Mouse (Mus musculus) MEL (cell line): ENCODE data around the gene Sdc3. TPM values are rescaled to one million over a fixed set of nuclear protein-coding genes. Genes with fewer than 3 reads are reported as not detected.

Experiments
- DNase-seq: peaks from one replicate; pipeline ENCODE4 v3.0.0; 2011; ENCODE audit warnings: low read depth, low spot score
- H3K27ac ChIP-seq: 2 replicates; pipeline ENCODE4 v1.5.1; 2012; ENCODE audit warnings: low read depth, mild to moderate bottlenecking, control low read depth, low read length, moderate library complexity; ENCODE audit not compliant: control insufficient read depth
- H3K27me3 ChIP-seq, 2 experiments: fragments of 150-350 bp in 1 of 2; sonication (generic) in 1 of 2; 2 replicates each; pipeline ENCODE4 v1.6.1; 2012; ENCODE audit warnings: low read length in 2 of 2, mild to moderate bottlenecking in 2 of 2, improper control_type of control experiment in 1 of 2, moderate library complexity in 1 of 2; ENCODE audit not compliant: insufficient read depth in 2 of 2, control insufficient read depth in 1 of 2
- H3K36me3 ChIP-seq, 2 experiments: 2 replicates each; pipeline ENCODE4 v1.6.1; 2012 to 2014; ENCODE audit warnings: low read length in 2 of 2, improper control_type of control experiment in 1 of 2, inconsistent platforms in 1 of 2, mild to moderate bottlenecking in 1 of 2; ENCODE audit not compliant: insufficient read depth in 2 of 2, control insufficient read depth in 1 of 2
- H3K4me1 ChIP-seq, 2 experiments: fragments of 150-350 bp in 1 of 2; sonication (generic) in 1 of 2; 2 replicates each; pipeline ENCODE4 v1.6.1; 2012; ENCODE audit warnings: low read length in 2 of 2, improper control_type of control experiment in 1 of 2, mild to moderate bottlenecking in 1 of 2; ENCODE audit not compliant: insufficient read depth in 2 of 2, control insufficient read depth in 1 of 2
- H3K4me3 ChIP-seq, 2 experiments: fragments of 150-350 bp in 1 of 2; sonication (generic) in 1 of 2; 2 replicates each; pipeline ENCODE4 v1.5.1; 2012; ENCODE audit warnings: low read depth in 2 of 2, low read length in 2 of 2, mild to moderate bottlenecking in 2 of 2, moderate library complexity in 2 of 2, control low read depth in 1 of 2, improper control_type of control experiment in 1 of 2; ENCODE audit not compliant: control insufficient read depth in 1 of 2, insufficient read depth in 1 of 2
- H3K79me2 ChIP-seq: 2 replicates; pipeline ENCODE4 v1.6.1; 2012; ENCODE audit warnings: mild to moderate bottlenecking, low read length, moderate library complexity; ENCODE audit not compliant: control insufficient read depth, poor library complexity, insufficient read depth
- H3K9ac ChIP-seq: 2 replicates; pipeline ENCODE4 v1.6.1; 2012; ENCODE audit warnings: low read depth, mild to moderate bottlenecking, control low read depth, low read length, moderate library complexity; ENCODE audit not compliant: control insufficient read depth, poor library complexity, severe bottlenecking
- H3K9me3 ChIP-seq: fragments of 150-350 bp; sonication (generic); replicated peaks from 2 replicates; pipeline ENCODE4 v1.6.1; 2012; ENCODE audit warnings: mild to moderate bottlenecking, low read length, improper control_type of control experiment, moderate library complexity; ENCODE audit not compliant: insufficient read depth
- BHLHE40 ChIP-seq: IDR thresholded peaks from 2 replicates; pipeline ENCODE4 v1.6.1; 2012; ENCODE audit warnings: low read depth, mild to moderate bottlenecking, inconsistent platforms, low read length, improper control_type of control experiment, borderline replicate concordance
- CHD1 ChIP-seq: IDR thresholded peaks from 2 replicates; pipeline ENCODE4 v1.6.1; 2012; ENCODE audit warnings: low read depth, mild to moderate bottlenecking, inconsistent platforms, low read length, improper control_type of control experiment
- CHD2 ChIP-seq: IDR thresholded peaks from 2 replicates; pipeline ENCODE4 v1.6.1; 2011; ENCODE audit warnings: low read length, improper control_type of control experiment
- ELF1 ChIP-seq: IDR thresholded peaks from 2 replicates; pipeline ENCODE4 v1.6.1; 2014; ENCODE audit warnings: low read depth, mild to moderate bottlenecking, inconsistent platforms, low read length, improper control_type of control experiment, moderate library complexity
- EP300 ChIP-seq, 2 experiments: IDR thresholded peaks; 2 replicates each; pipeline ENCODE4 v1.6.1; 2011; ENCODE audit warnings: improper control_type of control experiment in 2 of 2, low read length in 2 of 2, low read depth in 1 of 2, mild to moderate bottlenecking in 1 of 2
- ETS1 ChIP-seq: IDR thresholded peaks from 2 replicates; pipeline ENCODE4 v1.6.1; 2012; ENCODE audit warnings: low read depth, mild to moderate bottlenecking, inconsistent platforms, low read length, improper control_type of control experiment, moderate library complexity
- GABPA ChIP-seq: IDR thresholded peaks from 2 replicates; pipeline ENCODE4 v1.6.1; 2012; ENCODE audit warnings: low read depth, mild to moderate bottlenecking, inconsistent platforms, low read length, improper control_type of control experiment, moderate library complexity
- GATA1 ChIP-seq: IDR thresholded peaks from 2 replicates; pipeline ENCODE4 v1.6.1; 2011; ENCODE audit warnings: low read depth, low read length, improper control_type of control experiment
- JUND ChIP-seq: IDR thresholded peaks from 2 replicates; pipeline ENCODE4 v1.6.1; 2011; ENCODE audit warnings: low read depth, mild to moderate bottlenecking, improper control_type of control experiment, low read length
- KAT2A ChIP-seq: conservative IDR thresholded peaks from 2 replicates; pipeline ENCODE4 v1.6.1; 2012; ENCODE audit warnings: low read depth, low read length, improper control_type of control experiment, inconsistent platforms
- MAFK ChIP-seq: IDR thresholded peaks from 2 replicates; pipeline ENCODE4 v1.6.1; 2011; ENCODE audit warnings: low read depth, mild to moderate bottlenecking, low read length, improper control_type of control experiment, borderline replicate concordance
- MAX ChIP-seq: IDR thresholded peaks from 2 replicates; pipeline ENCODE4 v1.6.1; 2011; ENCODE audit warnings: low read length, improper control_type of control experiment
- MEF2A ChIP-seq: IDR thresholded peaks from 2 replicates; pipeline ENCODE4 v1.6.1; 2014; ENCODE audit warnings: low read depth, mild to moderate bottlenecking, inconsistent platforms, low read length, improper control_type of control experiment; ENCODE audit not compliant: poor library complexity, insufficient replicate concordance, severe bottlenecking; ENCODE audit errors: extremely low read depth
- MXI1 ChIP-seq: IDR thresholded peaks from 2 replicates; pipeline ENCODE4 v1.6.1; 2011; ENCODE audit warnings: mild to moderate bottlenecking, low read depth, low read length, improper control_type of control experiment
- MYC ChIP-seq: IDR thresholded peaks from 2 replicates; pipeline ENCODE4 v1.6.1; 2011; ENCODE audit warnings: low read depth, mild to moderate bottlenecking, low read length, improper control_type of control experiment, moderate library complexity
- NRF1 ChIP-seq: IDR thresholded peaks from 2 replicates; pipeline ENCODE4 v1.6.1; 2014; ENCODE audit warnings: low read depth, mild to moderate bottlenecking, inconsistent platforms, low read length, improper control_type of control experiment, moderate library complexity; ENCODE audit not compliant: poor library complexity, insufficient read depth, severe bottlenecking
- POLR2A ChIP-seq, 2 experiments: IDR thresholded peaks; 2 replicates each; pipeline ENCODE4 v1.6.1; 2011 to 2012; ENCODE audit warnings: low read length in 2 of 2, mild to moderate bottlenecking in 2 of 2, control low read depth in 1 of 2, improper control_type of control experiment in 1 of 2, low read depth in 1 of 2, moderate library complexity in 1 of 2; ENCODE audit not compliant: control insufficient read depth in 1 of 2, insufficient read depth in 1 of 2, poor library complexity in 1 of 2
- POLR2AphosphoS2 ChIP-seq: IDR thresholded peaks from 2 replicates; pipeline ENCODE4 v1.6.1; 2011; ENCODE audit warnings: low read length, improper control_type of control experiment
- RAD21 ChIP-seq: IDR thresholded peaks from 2 replicates; pipeline ENCODE4 v1.6.1; 2011; ENCODE audit warnings: mild to moderate bottlenecking, low read depth, low read length, improper control_type of control experiment
- RCOR1 ChIP-seq: IDR thresholded peaks from 2 replicates; pipeline ENCODE4 v1.6.1; 2012; ENCODE audit warnings: low read depth, mild to moderate bottlenecking, inconsistent platforms, low read length, improper control_type of control experiment
- SIN3A ChIP-seq: IDR thresholded peaks from 2 replicates; pipeline ENCODE4 v1.6.1; 2012; ENCODE audit warnings: low read length, improper control_type of control experiment, inconsistent platforms
- TAL1 ChIP-seq: IDR thresholded peaks from 2 replicates; pipeline ENCODE4 v1.6.1; 2012; ENCODE audit warnings: mild to moderate bottlenecking, inconsistent platforms, low read length, moderate library complexity, mixed read lengths
- TCF12 ChIP-seq: IDR thresholded peaks from 2 replicates; pipeline ENCODE4 v1.6.1; 2014; ENCODE audit warnings: low read depth, mild to moderate bottlenecking, inconsistent platforms, low read length, improper control_type of control experiment, moderate library complexity
- UBTF ChIP-seq: IDR thresholded peaks from 2 replicates; pipeline ENCODE4 v1.6.1; 2012; ENCODE audit warnings: low read depth, mild to moderate bottlenecking, inconsistent platforms, low read length, improper control_type of control experiment, moderate library complexity, borderline replicate concordance; ENCODE audit not compliant: insufficient read depth
- USF1 ChIP-seq: IDR thresholded peaks from 2 replicates; pipeline ENCODE4 v1.6.1; 2014; ENCODE audit warnings: low read depth, mild to moderate bottlenecking, inconsistent platforms, low read length, improper control_type of control experiment, moderate library complexity
- ZC3H11A ChIP-seq: IDR thresholded peaks from 2 replicates; pipeline ENCODE4 v1.6.1; 2012; ENCODE audit warnings: low read depth, mild to moderate bottlenecking, inconsistent platforms, low read length, improper control_type of control experiment
- ZNF384 ChIP-seq: IDR thresholded peaks from 2 replicates; pipeline ENCODE4 v1.6.1; 2012; ENCODE audit warnings: low read depth, mild to moderate bottlenecking, inconsistent platforms, low read length, improper control_type of control experiment
- polyA plus RNA-seq, 2 experiments: library from polyadenylated mRNA; stranded (reverse) in 1 of 2; unstranded in 1 of 2; fragments of >175 nt in 1 of 2; fragments of >200 nt in 1 of 2; gene quantifications; 2 replicates each; pipeline versions ENCODE4 v1.2.1 to v1.2.4; 2012; ENCODE audit warnings: low replicate concordance in 2 of 2, low read depth in 1 of 2; ENCODE audit not compliant: insufficient read length in 2 of 2, insufficient read depth in 1 of 2, missing spikeins in 1 of 2
- total RNA-seq: library from RNA; depleted of rRNA; stranded (reverse); fragments of 300-350 nt; gene quantifications from 2 replicates; pipeline ENCODE4 v1.2.3, GENCODE M21; 2012

Gene Sdc3
- total and polyA plus RNA-seq, 3 experiments, result 0.46 to 6.7 TPM; not detected in 1

- DNase-seq, result peak; percentile 43
- Histone ChIP-seq H3K79me2 (no peaks in the 10 kb centered on the region), H3K4me1 (0 out of 4 replicates have a peak, but pooled peaks cover 0 to 4% of the 10 kb centered on the region in 2 experiments), H3K27ac (no peak overlapping the region), H3K4me3 (peak overlapping the region; percentile 31 to 32; a peak in 2 of 4 replicates), H3K9ac (no peak overlapping the region), H3K27me3 (peaks cover 0 to 2% of the 10 kb centered on the region in 2 experiments; a peak in 2 of 4 replicates), H3K9me3 (no peaks in the 10 kb centered on the region), H3K36me3 (no peaks in the 10 kb centered on the region)
- TF ChIP-seq MYC, result peak; percentile 54; the same call in 1 of the 2 replicates
- TF ChIP-seq POLR2A (IDR thresholded peaks at IDR 0.05; ENCODE audit: control insufficient read depth in 1 of 2, insufficient read depth in 1 of 2, low read depth in 1 of 2, low read length in 2 of 2, poor library complexity in 1 of 2), result no peak
- no peak for TF ChIP-seq TAL1
- no peak for TF ChIP-seq CHD1
- TF ChIP-seq SIN3A, result peak; percentile 54; the same call in 1 of the 2 replicates
- TF ChIP-seq MXI1, result peak; percentile 88
- peak; percentile 38; the same call in 1 of the 2 replicates for TF ChIP-seq GATA1
- no peak for TF ChIP-seq ELF1
- no peak for TF ChIP-seq GABPA
- peak; percentile 78 for TF ChIP-seq MAX
- TF ChIP-seq BHLHE40, result no peak
- TF ChIP-seq ZC3H11A, result no peak
- TF ChIP-seq JUND, result peak; percentile 86; the same call in 1 of the 2 replicates
- TF ChIP-seq MEF2A, result no peak
- no peak for TF ChIP-seq RCOR1
- no peak for TF ChIP-seq POLR2AphosphoS2
These were observed 44.1 kb downstream of the Sdc3 start for GRCm38 (mm10) chr4:130836281-130837061.

GRCm38 (mm10) chr4:130838585-130838984 lies 46.2 kb downstream of the Sdc3 start:
- Histone ChIP-seq H3K9me3 (no peaks in the 10 kb centered on the region), H3K27me3 (no peaks in the 10 kb centered on the region), H3K9ac (no peak overlapping the region), H3K79me2 (no peaks in the 10 kb centered on the region), H3K36me3 (no peaks in the 10 kb centered on the region), H3K27ac (no peak overlapping the region), H3K4me1 (0 out of 4 replicates have a peak, but pooled peaks cover 0 to 4% of the 10 kb centered on the region in 2 experiments), H3K4me3 (no peak overlapping the region)
- no peak for DNase-seq
- TF ChIP-seq ELF1 (no peak), NRF1 (no peak), UBTF (no peak), POLR2AphosphoS2 (no peak), ZNF384 (no peak), GABPA (no peak), RAD21 (no peak), GATA1 (no peak), TCF12 (no peak), KAT2A (no peak), EP300 (IDR thresholded peaks at IDR 0.05; ENCODE audit: low read depth in 1 of 2, low read length in 2 of 2) (no peak), CHD2 (no peak), MYC (no peak), SIN3A (no peak), BHLHE40 (no peak), MAFK (no peak), JUND (no peak), ETS1 (no peak), TAL1 (no peak), USF1 (no peak)
